Mouse (Mus musculus) telencephalon, adult 2 months (tissue): ENCODE results near the gene Hsh2d.

Source experiments
- DNase-seq: peaks from one replicate; pipeline ENCODE4 v3.0.0-alpha.2; 2011; ENCODE audit warnings: low read depth, low spot score

Gene Hsh2d

DNA sequence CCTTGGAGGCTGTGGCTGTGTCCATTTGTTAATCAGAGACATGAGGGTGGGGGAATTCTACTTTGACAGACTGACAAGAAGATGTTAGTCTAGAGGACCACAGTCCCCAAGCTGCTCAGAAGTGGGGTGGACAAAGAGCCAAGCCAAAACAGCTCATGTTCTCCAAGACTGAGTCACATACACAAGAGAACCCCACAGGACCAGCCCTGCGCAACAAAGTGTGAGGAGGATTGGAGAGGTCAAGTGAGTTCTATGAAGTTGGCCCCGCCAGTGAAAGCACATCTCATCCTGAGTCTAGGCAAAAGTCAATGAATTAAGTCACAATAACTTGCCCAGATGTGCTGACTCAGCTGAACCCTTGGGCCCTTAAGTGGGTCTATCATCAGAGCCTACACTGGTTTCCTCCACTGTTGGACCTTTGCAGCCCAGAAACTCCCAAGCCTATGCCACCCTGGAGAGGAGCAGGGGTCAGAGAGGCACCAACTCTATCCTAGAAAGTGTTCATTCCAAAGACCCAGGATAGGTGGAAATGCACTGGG is 1.6 kb upstream of the Hsh2d start:
- no peak for DNase-seq

DNA sequence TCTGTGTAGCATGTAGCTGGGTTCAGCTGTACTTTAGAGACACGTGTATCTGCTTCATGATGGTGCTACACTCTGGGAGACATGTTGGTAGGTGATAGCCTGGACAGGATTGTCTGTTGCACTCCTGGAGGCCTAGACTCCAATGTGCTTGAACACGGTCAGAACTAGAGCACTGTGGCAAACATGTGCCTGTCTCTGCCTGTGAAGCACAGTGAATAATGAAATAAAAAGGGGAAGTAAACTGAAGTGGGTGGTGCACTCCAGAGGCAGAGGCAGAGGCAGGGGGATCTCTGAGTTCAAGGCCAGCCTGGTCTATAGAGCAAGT is 739 bp downstream of the Hsh2d start:
- DNase-seq: no peak

DNA sequence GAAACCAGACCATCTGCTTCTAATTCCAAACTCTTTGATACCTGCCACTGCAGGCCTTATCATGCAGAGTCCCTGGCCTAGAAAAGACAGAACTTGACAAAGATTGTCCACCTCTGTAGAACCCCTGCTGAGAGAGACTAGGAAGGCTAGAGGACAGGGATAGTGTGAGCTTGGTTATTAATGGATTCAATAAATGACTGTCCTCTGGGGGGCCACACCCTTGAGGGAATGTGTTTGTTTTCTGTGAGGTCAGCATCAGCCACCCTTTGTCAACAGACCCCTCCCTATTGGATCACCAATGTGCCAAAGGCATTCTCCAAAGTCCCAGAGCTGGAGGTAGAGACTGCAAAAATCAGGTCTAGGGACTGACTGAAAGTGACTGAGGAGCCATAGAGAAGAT is 2.6 kb downstream of the Hsh2d start:
- no peak for DNase-seq

DNA sequence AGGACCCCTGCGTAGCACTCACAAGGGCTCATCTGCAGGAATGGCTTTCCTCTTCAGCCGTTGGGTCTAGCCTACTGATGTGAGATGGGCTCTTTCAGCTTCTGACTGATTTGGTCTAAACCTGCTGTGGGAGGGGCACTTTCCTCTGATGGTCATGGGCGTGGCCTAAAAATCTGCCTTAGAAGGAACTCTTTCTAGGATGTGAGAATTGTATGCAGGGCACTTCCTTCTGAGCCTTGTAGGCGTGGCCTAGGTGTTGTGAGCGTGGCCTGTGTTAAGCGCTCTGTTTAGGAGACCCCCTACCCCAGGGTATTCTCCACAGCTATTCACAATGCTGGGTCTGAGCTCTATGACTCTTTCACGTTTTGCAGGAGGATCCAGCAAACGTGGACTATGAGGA is 8.6 kb downstream of the Hsh2d start:
- DNase-seq: no peak

DNA sequence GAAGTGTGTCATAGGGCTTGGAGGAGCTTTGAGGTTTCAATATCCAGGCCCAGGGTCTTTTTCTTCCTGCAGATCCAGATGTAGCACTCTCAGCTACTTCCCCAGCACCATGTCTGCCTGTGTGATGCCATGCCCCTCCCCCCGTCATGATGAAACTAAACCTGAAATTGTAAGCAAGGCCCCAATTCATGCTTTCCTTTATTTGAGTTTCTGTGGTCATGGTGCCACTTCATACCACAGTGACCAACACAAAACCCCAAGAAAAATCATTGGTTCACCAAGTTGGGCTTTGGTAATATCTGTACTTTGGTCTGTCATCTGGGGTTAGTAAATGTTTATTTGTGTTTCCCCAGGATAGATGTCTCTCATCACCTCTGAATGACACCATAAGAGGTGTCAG is 19.1 kb downstream of the Hsh2d start:
- DNase-seq: no peak

DNA sequence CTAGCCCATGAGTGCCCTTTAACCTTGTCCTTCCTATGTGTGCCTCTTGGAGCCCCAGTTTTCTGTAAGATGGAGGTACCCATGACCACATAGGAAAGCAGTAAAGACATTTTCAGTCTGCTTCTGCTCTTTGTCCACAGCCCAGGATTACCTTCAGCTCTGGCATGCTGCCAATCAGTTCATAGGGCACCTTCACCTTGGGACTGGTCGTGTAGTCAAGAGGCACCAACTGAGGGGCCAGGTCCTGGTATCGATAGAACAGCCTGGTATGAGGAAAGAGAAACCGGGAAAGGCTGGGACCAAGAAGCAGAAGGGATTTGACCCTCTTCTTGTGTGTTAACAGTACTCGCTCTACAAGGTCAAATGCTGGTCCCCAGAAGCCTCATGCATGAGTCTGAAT is 20.8 kb downstream of the Hsh2d start:
- DNase-seq: no peak

DNA sequence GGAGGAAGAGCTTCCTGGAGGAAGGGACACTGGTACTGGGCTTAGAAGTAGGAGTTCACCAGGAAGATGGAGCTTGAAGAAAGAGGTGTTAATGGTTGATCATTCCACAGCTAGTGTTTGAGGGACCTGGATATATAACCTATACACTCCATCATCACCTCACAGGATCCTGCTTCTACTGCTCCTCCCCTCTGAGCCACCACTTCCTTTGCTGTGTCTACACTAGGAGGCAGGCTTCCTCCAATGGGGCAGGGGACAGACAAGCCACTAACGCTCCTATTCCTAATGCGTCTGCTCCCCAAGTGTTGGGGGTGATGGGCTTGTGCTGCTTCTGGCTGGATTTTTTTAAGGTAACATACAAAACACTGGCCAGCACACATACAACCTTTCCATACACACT is 21.3 kb downstream of the Hsh2d start:
- no peak for DNase-seq

DNA sequence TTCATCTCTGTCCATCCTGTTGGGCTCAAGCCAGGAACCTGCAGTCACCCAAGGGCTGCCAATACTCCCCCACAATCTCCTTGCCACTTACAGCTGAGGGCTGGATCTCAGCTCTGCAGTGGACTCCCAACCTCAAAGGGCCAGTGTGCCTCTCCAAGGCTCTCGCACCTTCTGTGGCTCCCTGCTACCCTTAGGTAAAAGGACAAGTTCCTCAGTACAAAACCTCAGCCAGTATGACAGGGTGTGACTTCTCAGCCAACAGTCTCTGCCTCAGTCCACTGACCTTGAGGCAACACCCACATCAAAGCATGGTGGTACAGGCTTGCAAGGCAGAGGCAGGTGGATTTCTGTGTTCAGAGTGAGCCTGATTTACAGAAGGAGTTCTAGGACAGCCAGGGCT is 22.4 kb downstream of the Hsh2d start:
- DNase-seq: no peak

DNA sequence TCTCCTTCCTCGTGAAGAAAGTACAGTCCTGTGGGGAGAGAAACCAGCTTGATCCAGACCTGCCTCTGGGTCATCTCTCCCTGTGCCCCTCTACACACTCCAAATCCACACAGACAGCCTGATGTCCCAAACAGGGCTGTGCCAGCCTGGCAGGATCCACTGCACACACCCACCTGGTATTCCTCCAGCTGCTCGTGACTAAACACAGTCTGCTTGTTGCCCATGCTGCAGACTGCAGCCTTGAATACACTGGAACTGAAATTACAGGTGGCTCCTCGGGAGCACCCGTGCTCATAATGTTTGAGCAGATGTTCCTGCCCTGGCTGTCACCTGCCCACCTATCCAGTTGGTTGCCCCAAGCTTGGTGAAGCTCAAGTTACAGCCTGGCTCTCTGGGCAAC is 23.3 kb downstream of the Hsh2d start, which contains the start of gene Cib3:
Gene Cib3 (minus strand): TSS at position 87 of the 400 bp plus-strand sequence.
- no peak for DNase-seq

DNA sequence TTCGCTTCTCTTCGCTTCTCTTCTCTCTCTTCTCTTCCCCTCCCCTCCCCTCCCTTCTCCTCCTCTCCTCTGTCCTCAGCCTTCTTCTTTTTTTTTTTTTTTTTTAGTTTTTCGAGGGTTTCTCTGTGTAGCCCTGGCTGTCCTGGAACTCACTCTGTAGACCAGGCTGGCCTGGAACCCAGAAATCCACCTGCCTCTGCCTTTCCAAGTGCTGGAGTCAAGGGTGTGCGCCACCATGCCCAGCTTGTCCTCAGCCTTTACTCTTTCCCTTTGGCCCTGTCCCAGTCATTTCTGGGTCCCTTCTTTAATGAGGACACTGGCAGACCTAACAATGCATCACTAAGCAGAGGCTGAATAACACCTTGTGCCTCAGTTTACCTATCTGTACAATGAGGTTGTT is 24.1 kb downstream of the Hsh2d start, which contains the start of gene Gm11034:
Gene Gm11034 (minus strand): TSS at position 101 of the 400 bp plus-strand sequence.
- no peak for DNase-seq

DNA sequence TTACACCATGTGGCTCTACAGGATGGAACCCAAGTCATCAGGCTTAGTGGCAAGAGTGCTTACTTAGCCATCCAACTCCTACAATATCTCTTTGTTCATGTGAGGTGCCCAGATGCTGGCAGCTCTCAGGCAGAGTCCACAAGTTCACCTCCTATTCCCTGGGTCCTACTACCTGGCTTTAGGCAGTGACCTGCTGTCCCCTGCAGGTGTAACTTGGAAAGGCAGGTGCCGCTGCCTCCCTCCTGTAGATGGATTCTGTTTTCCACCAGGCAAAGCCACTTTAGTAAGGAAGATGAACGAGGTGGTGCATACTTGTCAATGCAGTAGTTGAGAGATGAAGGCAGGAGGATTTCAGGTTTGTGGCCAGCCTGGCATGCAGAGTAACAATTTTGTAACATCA is 25.6 kb downstream of the Hsh2d start:
- no peak for DNase-seq

DNA sequence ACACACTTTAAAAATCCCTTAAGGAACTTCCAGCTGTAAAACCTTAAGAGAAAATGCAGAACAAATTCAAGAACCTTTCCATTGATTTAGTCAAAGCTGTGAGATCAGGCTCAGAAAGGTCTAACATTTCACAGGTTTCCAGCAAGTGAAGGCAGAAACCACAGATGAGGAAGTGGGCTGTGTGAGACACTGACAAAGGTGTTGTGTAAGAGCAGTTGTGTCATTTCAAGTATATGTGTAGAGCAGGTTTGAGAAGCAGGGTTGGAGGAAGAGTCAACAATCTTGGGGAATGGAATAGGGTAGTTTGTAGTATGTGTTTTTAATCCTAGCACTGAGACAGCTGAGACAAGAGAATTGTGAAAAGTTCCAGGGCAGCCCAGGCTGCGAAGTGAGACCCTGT is 26.4 kb downstream of the Hsh2d start:
- no peak for DNase-seq

DNA sequence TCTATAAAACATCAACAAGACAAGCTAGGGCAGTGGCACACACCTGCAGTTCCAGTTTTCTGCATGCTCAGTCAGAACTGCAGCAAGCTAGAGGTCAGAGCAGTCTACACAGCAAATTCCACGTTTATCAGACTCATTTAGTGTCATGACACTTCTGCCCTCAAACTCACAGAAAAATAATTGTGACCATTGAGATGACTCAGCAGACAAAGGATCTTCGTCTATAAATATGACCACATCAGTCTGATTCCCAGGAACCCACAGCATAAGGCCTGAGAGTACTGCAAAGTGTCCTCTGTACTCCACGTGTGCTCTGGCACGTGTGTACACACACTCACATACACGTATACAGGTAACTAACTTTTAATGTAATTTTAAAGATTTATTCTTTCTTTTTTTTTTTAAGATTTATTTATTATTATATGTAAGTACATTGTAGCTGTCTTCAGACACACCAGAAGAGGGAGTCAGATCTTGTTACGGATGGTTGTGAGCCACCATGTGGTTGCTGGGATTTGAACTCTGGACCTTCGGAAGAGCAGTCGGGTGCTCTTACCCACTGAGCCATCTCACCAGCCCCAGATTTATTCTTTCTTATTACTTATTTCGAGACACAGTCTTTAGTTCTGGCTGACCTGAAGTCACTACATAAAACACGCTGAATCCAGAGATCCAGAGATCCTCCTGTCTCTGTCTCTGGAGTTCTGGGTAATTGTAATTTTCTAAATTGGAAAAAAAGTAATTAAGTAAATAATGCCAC is 29.5 kb downstream of the Hsh2d start:
- no peak for DNase-seq

DNA sequence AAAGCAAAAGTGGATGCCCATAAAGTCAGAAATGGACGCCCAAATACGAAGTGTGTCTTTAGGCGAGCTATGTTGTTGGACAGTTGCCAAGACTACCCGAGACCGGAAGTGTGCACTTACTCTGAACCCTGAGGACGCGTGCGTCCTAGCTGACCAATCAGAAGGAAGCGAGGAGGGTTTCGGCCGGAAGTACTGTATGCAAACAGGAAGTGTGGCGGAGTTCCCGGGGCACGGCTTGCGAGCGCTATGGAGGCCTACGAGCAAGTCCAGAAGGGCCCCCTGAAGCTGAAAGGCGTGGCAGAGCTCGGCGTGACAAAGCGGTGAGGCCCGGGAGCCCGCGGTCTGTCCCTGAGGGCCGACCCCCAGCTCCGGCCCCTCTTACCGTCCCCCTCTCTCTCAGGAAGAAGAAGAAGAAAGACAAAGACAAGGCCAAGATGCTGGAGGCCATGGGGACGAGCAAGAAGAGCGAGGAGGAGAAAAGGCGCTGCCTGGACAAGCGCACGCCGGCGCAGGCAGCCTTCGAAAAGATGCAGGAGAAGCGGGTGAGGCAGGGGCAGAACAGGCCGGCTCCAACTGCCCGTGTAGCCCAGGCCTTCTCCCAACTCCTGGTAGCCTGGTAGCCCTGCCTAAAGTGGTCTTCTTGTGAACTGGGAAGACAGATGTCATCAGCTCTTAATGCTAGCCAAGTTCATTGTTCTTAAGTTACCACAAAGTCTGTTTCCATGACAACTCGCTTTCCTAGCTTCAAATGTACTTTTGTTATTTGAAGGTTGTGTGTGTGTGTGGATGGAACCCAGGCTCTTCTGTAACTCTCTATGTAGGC is 30.3 kb downstream of the Hsh2d start, which contains the start of gene Fam32a:
Gene Fam32a (plus strand): TSS at position 190 of the 823 bp plus-strand sequence.
- DNase-seq: peak; percentile 97

DNA sequence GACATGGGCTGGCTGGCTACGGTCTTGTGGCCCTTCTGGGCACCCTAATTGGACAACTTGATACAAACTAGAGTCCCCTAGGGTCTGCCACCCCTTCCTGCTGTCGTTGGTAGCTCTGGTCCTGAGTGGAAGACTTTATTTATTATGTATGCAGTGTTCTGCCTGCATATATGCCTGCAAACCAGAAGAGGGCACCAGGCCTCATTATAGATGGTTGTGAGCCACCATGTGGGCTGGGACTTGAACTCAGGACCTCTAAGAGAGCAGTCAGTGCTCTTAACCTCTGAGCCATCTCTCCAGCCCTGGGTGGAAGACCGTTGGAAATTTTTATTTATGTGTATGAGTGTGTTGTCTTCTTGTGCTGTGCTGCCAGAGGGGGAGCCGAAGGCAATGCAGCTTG is 31.3 kb downstream of the Hsh2d start:
- no peak for DNase-seq

DNA sequence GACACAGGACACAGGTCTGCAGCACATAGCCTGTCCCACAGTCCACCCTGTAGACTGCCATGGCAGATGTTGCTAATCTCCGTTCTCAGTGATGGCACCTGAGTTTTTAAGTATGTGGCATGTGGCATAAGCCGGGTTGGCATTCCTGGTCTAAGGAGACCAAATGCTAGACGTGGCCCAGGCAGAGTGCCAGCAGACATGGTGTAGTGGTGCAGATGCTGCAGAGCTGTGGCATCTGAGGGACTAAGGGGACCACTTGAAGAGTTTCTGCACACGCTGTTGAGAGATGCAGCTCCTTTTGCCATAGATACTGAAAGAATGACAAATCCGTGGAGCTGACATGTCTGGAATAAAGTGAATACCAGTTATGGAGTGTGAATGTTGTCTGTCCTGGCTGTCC is 33.2 kb downstream of the Hsh2d start:
- no peak for DNase-seq

DNA sequence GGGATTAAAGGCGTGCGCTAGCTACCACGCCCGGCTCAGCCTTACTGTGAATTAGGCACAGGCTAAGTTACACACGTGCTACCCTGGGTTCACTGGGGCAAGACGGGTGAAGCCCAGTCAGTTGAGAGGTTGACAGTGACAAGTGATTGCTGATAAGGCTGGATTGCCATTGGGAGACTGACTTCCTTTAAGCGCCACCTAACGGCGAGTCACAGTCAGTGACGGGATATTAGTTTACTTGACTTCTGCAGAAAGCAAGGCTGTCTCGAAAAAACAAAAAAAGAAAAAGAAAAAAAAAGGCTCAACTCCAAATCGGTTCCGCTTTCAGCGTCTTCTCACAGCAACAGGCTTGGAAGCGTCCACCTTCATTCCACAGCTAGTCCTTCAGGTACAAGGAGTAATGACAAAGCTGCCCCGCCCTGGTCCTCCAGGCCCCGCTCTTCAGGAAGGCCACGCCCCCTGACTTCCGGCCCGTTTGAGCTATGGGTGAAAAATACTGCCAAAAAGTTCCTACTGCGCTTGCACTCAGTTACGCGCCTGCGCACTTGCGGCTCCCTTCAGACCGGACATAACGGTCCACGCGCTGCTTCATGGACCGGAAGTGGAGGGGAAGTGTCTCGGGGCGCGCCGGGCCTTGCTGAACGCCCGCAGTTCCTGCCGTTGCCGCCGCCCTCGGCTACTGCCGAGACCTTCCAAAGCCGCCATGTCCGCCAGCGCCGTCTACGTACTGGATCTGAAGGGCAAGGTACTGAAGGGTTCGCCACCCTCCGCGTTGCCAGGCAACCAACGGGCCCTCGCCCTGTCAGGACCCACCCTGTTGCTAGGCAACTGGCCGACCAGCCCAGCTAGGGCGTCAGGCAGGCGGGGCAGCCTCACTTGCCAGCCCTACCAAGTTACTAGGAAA is 50.3 kb downstream of the Hsh2d start, which contains the start of gene Ap1m1:
Gene Ap1m1 (plus strand): TSS at position 520 of the 904 bp plus-strand sequence.
- DNase-seq: peak; percentile 99

DNA sequence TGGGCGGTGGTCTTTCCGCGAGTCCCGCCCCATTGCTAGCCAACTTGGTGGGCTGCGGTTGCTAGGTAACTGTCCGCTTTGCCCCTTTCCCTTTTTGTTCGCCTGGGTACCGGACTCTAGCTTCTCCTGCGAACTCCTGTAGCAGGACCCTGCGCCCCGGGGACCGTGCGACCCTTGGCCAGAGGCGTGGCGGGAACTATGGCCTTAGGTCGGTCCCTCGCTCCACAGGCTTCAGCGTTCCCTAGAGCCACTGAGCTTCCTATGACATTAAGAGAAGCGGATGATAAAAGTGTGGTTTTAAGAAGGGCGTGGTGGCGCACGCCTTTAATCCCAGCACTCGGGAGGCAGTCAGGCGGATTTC is 50.9 kb downstream of the Hsh2d start:
- no peak for DNase-seq

DNA sequence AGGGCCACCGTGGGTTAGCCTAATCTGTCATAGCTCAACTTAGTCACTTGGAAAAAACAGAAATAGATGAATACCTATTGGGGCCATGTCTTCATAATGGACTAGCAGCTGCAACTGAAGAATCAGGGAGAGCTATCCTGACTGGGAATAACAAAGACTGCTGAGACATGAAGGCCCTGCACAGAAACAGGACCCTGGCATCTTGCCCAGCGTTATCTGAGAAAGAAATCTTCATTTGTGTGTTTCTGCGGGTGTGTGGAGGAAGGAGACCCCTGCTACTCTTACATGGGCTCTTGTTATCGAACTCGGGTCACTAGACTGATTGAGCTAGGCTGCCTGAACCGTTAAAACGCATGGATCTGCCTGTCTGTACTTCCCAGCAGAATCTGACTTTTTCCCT is 51.5 kb downstream of the Hsh2d start:
- no peak for DNase-seq

DNA sequence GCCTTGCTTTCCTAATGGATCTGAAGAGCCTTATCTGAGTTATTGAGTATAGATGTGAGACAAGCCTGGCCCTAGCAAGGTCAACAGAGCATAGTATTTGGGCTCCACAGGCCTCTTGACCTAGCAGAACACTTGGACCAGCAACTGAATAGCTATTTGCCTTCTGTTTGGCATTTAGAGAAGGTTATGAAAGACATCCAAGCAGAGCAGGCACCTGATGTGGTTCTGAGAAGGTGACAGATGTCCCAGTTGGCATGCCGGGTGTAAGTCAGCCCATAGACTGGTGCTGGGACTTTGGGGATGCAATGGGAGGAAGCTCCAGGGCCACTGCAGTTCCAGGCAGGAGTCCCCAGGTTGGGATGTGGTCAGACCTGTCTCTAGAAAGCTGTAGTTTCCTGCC is 52.8 kb downstream of the Hsh2d start:
- no peak for DNase-seq

DNA sequence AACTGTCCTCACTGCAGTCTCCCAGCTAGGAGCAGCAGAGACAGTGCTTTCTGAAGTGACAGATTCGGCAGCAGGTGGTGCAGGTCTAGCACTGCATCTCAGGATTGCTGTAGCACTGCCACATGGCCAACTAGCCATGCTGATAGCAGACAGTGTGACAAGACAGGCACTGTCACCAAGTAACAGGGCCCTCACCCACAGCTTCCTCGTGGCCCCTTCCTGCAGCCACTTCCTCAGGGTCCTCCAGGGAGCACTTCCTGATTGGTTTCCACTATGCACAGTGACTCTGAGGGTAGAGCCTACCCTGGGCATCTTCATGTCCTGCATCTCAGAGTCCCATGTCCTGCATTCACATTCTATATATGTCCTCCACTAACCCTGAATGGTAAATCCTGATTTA is 55.2 kb downstream of the Hsh2d start:
- DNase-seq: no peak
